Mouse (Mus musculus) erythroblast, embryonic 14.5 days (primary cell): ENCODE measurements around the gene Lrrd1. TPM values are rescaled to one million over a fixed set of nuclear protein-coding genes. Genes with fewer than 3 reads are reported as not detected.
"Not testable (repeated sequence)": the region's sequence is repeated elsewhere in the genome, so short reads cannot be mapped to it uniquely, and the experiment has no call there.

Experiments used
- H3K27me3 ChIP-seq: 2 replicates; pipeline ENCODE4 v1.6.1; 2012; ENCODE audit warnings: inconsistent platforms; ENCODE audit not compliant: control insufficient read depth
- H3K36me3 ChIP-seq: 2 replicates; pipeline ENCODE4 v1.6.1; 2012; ENCODE audit warnings: mild to moderate bottlenecking, inconsistent platforms; ENCODE audit not compliant: control insufficient read depth
- H3K4me1 ChIP-seq: 2 replicates; pipeline ENCODE4 v1.6.1; 2012; ENCODE audit warnings: inconsistent platforms; ENCODE audit not compliant: control insufficient read depth
- H3K4me3 ChIP-seq: replicated peaks from 2 replicates; pipeline ENCODE3; 2012; ENCODE audit warnings: moderate library complexity, mild to moderate bottlenecking, inconsistent platforms
- H3K9me3 ChIP-seq: 2 replicates; pipeline ENCODE4 v1.6.1; 2012; ENCODE audit warnings: low read length, inconsistent platforms, mixed read lengths; ENCODE audit not compliant: control insufficient read depth
- GATA1 ChIP-seq: IDR thresholded peaks from 2 replicates; pipeline ENCODE4 v1.6.1; 2012; ENCODE audit warnings: low read length, inconsistent platforms, mixed read lengths
- TAL1 ChIP-seq: IDR thresholded peaks from 3 replicates; pipeline ENCODE4 v1.6.1; 2012; ENCODE audit warnings: low read length, inconsistent platforms, mixed read lengths
- polyA plus RNA-seq: library from polyadenylated mRNA; stranded (reverse); fragments of >175 nt; gene quantifications from 2 replicates; pipeline ENCODE4 v1.2.3, GENCODE M21; 2012

The Lrrd1 gene
- 0.02 TPM in 1 of 2 replicates, not detected in the other for polyA plus RNA-seq

GRCm38 (mm10) chr5:3845026-3845425 lies at the start of gene Lrrd1:
Gene Lrrd1 (plus strand): TSS chr5:3845173.
- Histone ChIP-seq H3K27me3 (peaks cover 5% of the 10 kb centered on the region), H3K4me3 (no peak within 1 kb of the TSS), H3K9me3 (peaks cover 2% of the 10 kb centered on the region; the same call in 1 of the 2 replicates), H3K36me3 (peaks cover 14% of the 10 kb centered on the region), H3K4me1 (no peaks in the 10 kb centered on the region)
- TF ChIP-seq GATA1 (no peak), TAL1 (no peak)

DNA sequence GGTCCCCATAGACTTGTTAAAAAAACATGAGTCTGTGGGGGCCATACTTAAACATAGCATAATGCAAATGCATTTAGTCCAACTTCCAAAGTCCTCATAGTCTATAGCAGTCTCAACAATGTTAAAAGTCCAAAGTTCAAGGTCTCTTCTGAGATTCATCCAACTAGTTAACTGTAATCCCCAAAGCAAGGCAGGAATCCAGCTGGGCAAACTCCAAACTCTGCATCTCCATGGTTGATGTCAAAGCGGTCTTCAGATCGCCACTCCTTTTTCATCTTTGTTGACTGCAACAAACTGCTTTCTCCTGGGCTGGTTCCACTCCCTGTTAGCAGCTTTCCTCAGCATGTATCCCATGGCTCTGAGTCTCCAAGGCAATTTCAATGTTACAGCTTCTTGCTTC lies 47.9 kb upstream of the Lrrd1 start:
- H3K9me3 ChIP-seq, H3K36me3 ChIP-seq, H3K4me3 ChIP-seq, H3K27me3 ChIP-seq: not testable (repeated sequence)
- peaks cover 37% of the 10 kb centered on the region for H3K4me1 ChIP-seq

DNA sequence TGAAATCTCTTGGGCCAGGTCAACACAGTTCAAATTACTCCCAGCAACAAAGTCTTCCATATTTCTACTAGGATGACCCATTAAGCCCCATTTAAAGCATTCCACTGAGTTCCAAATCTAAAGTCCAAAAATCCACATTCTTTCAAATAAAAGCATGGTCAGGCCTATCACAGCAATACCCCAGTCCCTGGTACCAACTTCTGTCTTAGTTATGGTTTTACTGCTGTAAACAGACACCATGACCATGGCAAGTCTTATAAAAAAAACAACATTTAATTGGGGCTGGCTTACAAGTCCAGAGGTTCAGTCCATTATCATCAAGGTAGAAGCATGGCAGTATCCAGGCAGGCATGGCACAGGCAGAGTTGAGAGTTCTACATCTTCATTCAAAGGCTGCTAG lies 46.3 kb upstream of the Lrrd1 start:
- not testable (repeated sequence) for H3K9me3 ChIP-seq, H3K36me3 ChIP-seq, H3K4me3 ChIP-seq, H3K27me3 ChIP-seq
- peaks cover 42% of the 10 kb centered on the region for H3K4me1 ChIP-seq

GRCm38 (mm10) chr5:3800041-3800440 lies 44.9 kb upstream of the Lrrd1 start:
- no peak for TF ChIP-seq GATA1
- no peak for TF ChIP-seq TAL1
- H3K4me3 ChIP-seq = no peak overlapping the region
- no peaks in the 10 kb centered on the region for H3K9me3 ChIP-seq
- H3K27me3 ChIP-seq = no peaks in the 10 kb centered on the region
- peaks cover 52% of the 10 kb centered on the region for H3K4me1 ChIP-seq
- H3K36me3 ChIP-seq = peaks cover 7% of the 10 kb centered on the region

DNA sequence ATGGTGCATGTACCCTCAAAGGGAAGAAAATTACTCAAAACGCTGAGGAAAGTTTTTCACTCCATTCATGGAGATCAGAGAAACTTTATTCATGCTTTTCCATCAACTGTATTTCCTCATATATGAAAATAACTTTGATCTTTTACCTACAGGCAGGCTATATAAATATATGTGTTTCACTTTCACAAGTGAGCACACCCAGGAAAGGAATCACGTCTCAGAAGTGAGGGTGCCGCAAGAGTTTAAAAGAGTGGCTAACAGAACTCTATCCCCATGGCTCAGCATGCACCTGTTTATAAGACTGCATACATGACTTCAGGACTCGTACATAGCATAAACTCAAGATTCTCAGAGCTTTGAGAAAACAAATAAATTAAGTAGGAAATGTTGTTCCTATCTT lies 44.1 kb upstream of the Lrrd1 start:
- TF ChIP-seq GATA1 (no peak), TAL1 (no peak)
- H3K4me3 ChIP-seq = peak overlapping the region; percentile 100
- H3K4me1 ChIP-seq = peaks cover 53% of the 10 kb centered on the region

GRCm38 (mm10) chr5:3801672-3802432 lies 43.1 kb upstream of the Lrrd1 start:
- Histone ChIP-seq H3K27me3 (no peaks in the 10 kb centered on the region), H3K4me3 (peak overlapping the region; percentile 100), H3K4me1 (peaks cover 52% of the 10 kb centered on the region), H3K36me3 (peaks cover 5% of the 10 kb centered on the region; the same call in 1 of the 2 replicates), H3K9me3 (no peaks in the 10 kb centered on the region)
- TF ChIP-seq GATA1 (no peak), TAL1 (no peak)

More for the DNA sequence above, 44.1 kb upstream of the Lrrd1 start:
- Histone ChIP-seq H3K27me3 (no peaks in the 10 kb centered on the region), H3K36me3 (peaks cover 4% of the 10 kb centered on the region), H3K9me3 (no peaks in the 10 kb centered on the region)

DNA sequence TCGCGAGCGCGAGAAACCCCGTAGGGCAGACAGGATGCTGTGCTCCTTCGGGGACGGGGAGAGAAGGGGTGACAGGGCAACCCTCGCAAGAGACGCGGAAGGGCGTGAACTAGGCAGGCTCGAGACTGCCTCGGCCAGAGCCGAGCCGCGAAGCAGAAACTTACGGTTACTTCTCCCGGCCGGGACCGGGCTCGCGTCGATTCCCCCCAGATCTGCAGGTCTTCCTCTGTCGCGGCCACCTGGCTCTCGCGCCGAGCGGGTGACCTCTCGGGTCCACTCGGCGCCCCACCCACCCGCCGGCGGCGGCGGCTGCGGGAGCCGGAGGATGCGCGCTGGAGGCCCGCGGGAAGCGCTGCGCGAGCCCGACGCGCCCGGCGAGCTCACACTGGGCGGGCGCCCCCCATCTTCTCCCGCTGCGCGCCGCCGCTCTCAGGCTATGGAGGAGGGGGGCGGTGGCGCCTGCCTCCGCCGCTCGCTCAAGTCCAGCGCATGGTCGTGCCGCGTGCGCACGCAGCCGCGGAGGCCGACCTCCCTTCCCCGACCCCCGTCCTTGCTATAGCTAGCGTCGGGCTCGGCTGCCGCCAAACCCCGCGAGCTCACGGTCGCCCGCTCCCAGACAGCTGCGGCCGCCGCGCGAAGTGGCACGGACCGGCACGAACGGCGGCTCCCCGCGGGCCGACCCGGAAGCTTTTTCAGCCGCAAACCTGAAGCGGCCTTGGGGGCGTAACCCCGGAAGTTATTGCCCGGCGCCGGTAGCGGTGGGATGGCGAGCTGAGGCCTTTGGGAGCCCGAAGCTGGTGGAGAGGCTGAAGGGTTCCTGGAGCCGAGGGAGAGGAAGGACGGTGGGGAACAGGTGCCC lies 42.3 kb upstream of the Lrrd1 start, which contains the start of the genes Ankib1 and Krit1:
Ankib1 (minus strand) TSS at position 493 of the 859 bp plus-strand sequence.
Krit1 (plus strand) TSS at position 752 of the 859 bp plus-strand sequence.
- peaks cover 10% of the 10 kb centered on the region for H3K36me3 ChIP-seq
- no peak for TF ChIP-seq TAL1
- TF ChIP-seq GATA1 = no peak
- no peaks in the 10 kb centered on the region for H3K9me3 ChIP-seq
- H3K4me3 ChIP-seq = peak within 1 kb of the TSS; percentile 100
- peaks cover 52% of the 10 kb centered on the region for H3K4me1 ChIP-seq
- H3K27me3 ChIP-seq = no peaks in the 10 kb centered on the region

- H3K36me3 ChIP-seq = peaks cover 14% of the 10 kb centered on the region
- no peaks in the 10 kb centered on the region for H3K9me3 ChIP-seq
- H3K4me3 ChIP-seq = peak overlapping the region; percentile 100
- TF ChIP-seq GATA1 (no peak), TAL1 (no peak)
- H3K4me1 ChIP-seq = peaks cover 50% of the 10 kb centered on the region
- H3K27me3 ChIP-seq = no peaks in the 10 kb centered on the region
These were observed 41.4 kb upstream of the Lrrd1 start for GRCm38 (mm10) chr5:3803292-3804165.
